Comparison of ENCODE assay signal across 9 mouse cellular contexts in the genomic region with DNA sequence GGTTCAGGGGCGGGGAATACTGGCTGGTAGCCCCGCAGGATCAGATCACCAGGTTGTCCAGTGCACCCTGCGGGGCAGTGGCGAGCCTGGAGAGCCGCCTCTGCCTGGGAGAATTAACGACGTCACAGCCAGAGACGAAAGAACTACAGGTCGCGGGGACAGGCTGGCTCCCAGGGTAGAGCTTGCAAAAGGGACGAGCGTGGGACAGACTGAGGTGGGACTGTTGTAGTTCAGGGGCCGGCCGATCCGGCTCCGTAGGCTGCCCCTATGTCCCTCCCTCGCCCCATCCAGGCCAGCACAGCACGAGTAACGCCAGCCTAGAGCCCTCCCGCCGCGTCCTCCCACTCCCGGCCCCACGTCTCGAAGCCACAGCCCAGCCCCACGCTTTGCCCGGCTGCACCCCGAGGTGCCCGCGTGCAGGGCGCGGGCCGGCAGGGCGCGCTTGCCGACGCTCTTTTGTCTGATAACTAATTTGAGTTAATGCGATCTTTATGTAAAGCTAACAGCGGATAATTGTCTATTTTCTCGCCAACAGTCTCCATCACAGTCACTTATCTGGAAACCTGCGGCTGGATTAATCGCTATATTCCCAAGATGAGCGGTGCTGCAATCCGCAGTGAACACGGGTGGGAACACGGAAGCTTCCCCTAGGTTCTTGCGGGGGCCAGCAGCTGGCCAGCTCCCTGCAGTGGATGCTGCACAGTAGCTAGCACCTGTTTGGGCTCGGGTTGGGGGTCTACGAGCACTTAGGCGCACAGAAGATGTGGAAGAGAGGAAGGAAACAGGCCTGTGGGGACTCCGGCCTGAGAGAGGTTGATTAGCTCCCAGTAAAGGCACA. TPM values are rescaled to one million over a fixed set of nuclear protein-coding genes. Genes with fewer than 3 reads are reported as not detected.
DNase-seq lines count a peak whose midpoint lies in the region; ATAC-seq lines count a peak whose summit lies in the region.
"Had no signal": no experiment of that assay in that cellular context is flagged by ENCODE, and none has a peak within 500 bp of the region (broad histone marks: within the 10 kb centered on the region; RNA-seq: fewer than 3 reads in every experiment).

No protein-coding gene starts in this region.

- H3K27me3 ChIP-seq in midbrain, embryonic 10.5 days (ENCODE audit: low read depth, poor library complexity, severe bottlenecking): peaks cover 93% of the 10 kb centered on the region

- under 1% methylated on average over 51 of the region's 51 CpGs for WGBS in midbrain, embryonic 10.5 days

- H3K4me1 ChIP-seq in midbrain, embryonic 10.5 days: peaks cover 83% of the 10 kb centered on the region

- H3K9me3 ChIP-seq in midbrain, embryonic 10.5 days (replicated peaks): no peaks in the 10 kb centered on the region

- no peaks in the 10 kb centered on the region for H3K36me3 ChIP-seq in midbrain, embryonic 10.5 days

- ATAC-seq in CD4-positive, CD25-positive, alpha-beta regulatory T cell, adult 4 months: no peak

- peak overlapping the region; percentile 94 for H3K27ac ChIP-seq in midbrain, embryonic 10.5 days (replicated peaks)

- H3K4me3 ChIP-seq in midbrain, embryonic 10.5 days: peak overlapping the region; percentile 59

- DNase-seq in embryo, embryonic 10 days (ENCODE audit: low spot score): peak; percentile 47
- DNase-seq in embryo, embryonic 9.5 days (ENCODE audit: extremely low spot score): no peak
- DNase-seq in right cerebral cortex, postnatal 4 days: peak; percentile 27
- no peak for DNase-seq in right cerebral cortex, postnatal 25 days
- DNase-seq in midbrain, embryonic 10.5 days (ENCODE audit: low spot score): peak; percentile 67
- no peak for DNase-seq in spleen, postnatal 10 days (ENCODE audit: low spot score in 2 of 2)
- DNase-seq in frontal cortex, postnatal 25 days (ENCODE audit: low spot score in 2 of 2): no peak
- DNase-seq: adrenal gland, postnatal 10 days had no signal

RNA-seq across cellular contexts. Expression of a gene that starts 36.0 kb away (rescaled TPM):
- 3.2 and 3.4 TPM in 2 replicates for polyA plus RNA-seq in midbrain, embryonic 10.5 days (2016; fragmentation: Nextera tagmentation; extraction: Ambion mirVana)
- not detected for polyA plus RNA-seq in CD4-positive, CD25-positive, alpha-beta regulatory T cell, adult 4 months (2017; shearing (Covaris generic))

Comparison
In these comparisons a context has a peak if more than half of its experiments do, and no peak if none do; other contexts are left out.
1. DNase-seq: peak in embryo, embryonic 10 days (single experiment), right cerebral cortex, postnatal 4 days (single experiment) and midbrain, embryonic 10.5 days (single experiment); none in embryo, embryonic 9.5 days (single experiment), right cerebral cortex, postnatal 25 days (single experiment), spleen, postnatal 10 days (0 of 2) and frontal cortex, postnatal 25 days (0 of 2).